Mouse (Mus musculus): ENCODE results near the gene Chga.
A peak's percentile ranks its signal among the peaks of the same experiment; 100 is the strongest.

Chga gene

DNA sequence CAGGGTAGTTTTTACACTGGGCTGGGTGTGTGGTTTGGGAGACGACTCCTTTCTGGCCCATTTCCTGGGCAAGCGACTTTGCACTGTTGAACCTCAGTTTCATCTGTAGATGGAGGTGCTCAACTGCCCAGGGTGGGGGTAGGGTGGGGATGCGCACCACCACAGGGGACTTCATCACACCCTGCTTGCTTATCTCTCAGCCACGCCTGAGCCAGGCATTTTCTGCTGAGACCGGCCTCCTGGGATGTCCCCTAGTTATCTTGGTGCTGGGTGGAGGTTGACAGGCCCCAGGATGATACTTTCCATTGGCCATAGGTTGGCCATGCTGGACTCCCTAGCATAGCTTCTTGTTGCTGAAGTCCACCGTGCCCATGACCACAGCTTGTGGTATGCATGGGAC lies 10.3 kb downstream of the Chga start:
- DNase-seq, result no peak

DNA sequence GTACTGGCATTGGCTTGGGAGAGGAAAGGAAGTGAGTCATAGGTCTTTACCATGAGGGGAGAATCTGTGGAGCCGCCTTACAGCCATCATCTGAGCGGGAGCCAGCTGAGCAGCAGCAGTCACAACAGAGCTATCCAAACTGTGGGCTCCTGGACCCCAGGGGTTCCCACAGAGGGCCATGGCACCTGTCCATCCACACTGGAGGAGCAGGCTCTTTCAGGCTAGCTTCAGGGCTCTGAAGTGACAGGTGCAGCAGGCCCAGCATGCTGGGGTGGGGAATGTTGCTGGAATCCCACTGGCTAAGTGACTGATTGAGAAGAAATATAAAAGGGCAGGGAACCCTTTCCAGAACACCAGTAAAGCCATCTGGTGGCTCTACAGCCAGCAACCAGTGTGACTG lies 12.2 kb downstream of the Chga start:
- DNase-seq, result no peak

DNA sequence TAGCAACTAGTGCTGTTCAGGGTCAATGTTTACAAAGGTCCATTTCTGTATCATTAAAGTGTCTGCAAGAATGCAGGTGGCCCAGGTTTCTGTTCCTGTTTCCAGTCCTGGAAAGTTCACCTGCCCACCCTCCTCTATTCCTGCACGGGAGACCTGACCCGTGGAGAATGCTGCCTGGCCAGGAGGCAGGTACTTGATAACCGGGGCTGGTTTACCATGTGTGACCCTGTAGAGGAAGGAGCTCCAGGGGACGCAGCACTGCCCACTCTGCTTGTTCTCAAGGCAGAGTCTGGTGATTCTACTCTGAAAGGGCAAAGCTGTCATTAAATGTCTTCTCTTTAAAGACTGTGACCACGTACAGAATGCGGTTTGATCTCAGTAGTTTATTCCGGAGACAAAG lies 13.4 kb downstream of the Chga start:
- DNase-seq, result no peak

DNA sequence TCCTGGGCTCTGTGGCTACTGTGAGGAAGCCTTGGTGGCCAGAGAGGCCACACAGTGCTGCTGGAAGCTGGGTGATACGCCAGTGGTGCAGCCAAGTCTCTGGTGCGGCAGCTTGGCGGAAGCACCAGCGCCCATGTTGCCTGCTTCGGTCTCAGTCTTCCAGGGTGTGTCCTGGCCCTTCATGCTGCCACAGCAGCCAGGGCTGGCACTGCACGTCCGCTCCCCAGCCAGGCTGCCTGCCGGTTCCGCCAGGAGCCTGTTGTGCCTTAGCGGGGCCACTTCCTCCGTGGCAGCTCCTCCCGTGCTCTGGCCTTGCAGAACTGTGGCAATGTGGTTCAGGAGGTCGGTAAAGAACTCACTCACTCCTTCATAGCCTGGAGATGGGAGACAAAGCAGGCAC lies 15.3 kb downstream of the Chga start:
- DNase-seq, result no peak

DNA sequence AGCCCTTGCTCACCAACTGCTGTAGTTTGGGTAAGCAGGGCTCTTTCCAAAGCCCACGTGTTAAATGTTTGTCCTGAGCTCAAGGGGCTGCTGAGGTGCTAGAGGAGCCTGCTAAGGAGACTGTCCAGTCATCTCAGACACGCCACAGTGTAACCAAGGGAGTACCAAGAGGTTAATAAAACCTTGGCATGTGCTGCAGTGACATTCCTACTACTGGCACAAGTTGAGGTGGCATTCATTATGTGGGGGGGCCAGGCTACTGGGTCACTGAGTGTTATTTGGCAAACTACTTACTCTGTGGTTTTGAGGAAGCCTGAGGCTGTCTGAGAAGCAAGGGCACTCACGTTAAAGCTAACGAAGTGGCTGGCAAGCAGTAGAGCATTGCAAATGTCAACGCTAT lies 16.0 kb downstream of the Chga start:
- no peak for DNase-seq

DNA sequence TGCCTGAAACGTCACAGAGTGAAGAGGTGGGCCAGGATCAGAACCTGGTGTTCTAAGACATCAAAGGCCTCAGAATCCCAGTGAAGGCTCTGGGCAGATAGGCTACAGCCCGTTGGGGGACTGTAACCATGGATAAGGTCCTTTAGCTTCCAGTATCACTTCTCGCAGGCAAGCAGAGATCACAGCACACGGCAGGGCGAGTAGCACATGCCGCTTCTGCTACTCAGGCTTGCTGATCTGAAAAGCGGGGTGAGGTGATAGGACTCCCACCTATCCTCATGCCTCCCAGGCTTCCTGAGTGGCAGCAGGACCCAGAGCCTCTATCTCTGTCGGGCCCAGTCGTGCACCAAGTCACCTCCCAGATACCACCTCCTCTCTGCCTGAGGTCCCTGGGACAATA lies 16.9 kb downstream of the Chga start:
- DNase-seq, result no peak

DNA sequence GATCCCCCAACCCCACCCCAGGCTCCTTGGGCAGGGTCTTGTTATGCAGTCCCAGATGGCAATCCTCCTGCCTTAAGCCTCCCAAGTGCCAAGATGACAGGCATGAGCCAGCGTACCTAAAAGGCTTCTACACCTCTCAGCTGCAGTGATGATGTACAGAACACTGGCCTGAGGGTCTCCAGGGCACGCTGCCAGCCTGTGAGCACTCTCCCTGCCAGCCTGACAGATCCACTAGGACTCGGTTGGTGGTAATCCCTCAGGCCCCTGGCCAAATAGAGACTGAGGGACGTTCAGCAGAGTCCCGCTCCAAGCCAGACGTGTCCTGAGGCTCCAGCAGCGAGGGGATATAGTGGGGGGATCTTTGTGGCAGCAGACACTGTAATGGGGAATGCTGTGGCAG lies 18.3 kb downstream of the Chga start:
- DNase-seq, result no peak

DNA sequence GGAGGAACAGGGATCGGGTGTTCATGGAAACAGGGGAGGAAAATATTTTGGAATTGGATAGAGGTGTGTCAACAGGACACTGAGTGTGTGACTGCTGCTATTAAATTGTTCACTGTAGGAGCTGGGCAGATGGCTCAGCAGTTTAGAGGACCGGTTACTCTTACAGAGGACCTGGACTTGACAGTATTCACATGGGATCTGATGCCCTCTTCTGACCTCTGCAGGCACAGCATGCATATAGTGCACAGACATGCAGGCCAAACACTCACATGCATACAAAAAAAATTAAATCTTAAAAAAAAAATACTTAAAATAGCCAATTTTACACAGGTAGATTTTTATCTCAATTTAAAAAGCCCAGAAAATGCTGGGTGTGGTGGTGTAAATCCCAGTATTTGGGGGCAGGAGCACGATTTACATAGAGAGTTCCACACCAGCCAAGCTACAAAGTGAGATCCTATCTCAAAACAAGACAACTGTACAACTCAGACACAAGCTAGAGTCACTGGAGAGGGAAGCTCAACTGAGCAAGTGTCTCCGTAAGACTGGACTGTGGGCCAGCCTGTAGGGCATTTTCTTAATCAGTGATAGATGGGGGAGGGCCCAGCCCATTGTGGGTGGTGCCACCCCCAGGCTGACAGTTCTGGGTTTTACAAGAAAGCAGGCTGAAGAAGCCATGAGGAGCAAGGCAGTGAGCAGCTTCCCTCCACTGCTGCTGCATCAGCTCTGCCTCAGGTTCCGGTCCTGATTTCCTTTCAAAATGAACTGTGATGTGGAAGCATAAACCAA lies 21.0 kb downstream of the Chga start:
- DNase-seq, result no peak

DNA sequence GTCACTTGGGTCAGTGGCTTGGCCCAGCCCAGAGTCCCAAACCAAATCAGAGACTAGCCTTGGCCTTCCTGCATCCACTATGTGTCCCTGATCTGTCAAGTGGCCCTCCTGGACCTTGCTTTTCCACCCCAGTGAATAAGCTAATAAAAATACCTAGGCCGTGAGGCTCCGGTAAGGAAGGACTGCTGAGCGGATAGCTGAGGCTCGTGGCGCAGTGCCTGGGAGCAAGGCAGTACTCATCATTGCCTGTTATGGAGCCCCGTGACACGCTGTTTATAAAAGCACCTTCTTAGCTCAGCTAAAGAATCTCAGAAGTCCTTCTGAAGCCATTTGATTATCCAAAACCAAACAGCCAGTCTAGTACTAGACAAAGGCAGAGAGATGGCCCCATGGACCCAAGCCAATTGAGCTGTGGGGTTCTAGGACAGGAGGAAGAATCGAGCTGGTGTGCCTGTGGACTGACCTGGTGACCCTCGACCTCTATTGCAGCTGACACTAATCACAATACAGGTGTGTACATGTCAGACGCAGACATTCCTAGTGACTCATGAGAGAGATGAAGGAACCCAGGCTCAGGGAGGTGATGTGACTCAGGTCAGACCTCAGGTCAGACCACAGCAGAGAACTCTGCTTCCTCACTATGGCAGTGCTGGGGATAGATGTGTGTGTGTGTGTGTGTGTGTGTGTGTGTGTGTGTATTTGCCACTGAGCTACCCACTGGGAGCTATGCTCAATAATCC lies 22.1 kb downstream of the Chga start:
- DNase-seq, result no peak

DNA sequence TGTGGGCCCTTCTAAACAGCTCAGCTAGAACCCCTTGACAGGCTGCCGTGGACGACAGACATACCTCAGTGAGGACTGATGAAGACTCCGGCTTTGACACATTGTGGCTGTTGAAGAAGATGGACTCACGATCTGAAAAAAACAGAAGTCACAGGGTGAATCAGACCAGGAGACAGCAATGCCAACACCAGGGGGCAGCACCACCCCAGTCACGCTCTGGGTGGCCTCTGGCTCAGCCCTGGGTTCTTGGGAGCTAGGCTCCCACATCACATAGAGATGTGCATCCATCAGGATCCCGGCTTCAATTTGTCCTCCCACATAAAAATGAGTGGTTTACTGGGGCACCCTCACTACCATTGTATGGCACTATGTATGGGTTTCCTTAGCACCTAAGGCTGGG lies 24.3 kb downstream of the Chga start:
- DNase-seq, result peak; percentile 76

DNA sequence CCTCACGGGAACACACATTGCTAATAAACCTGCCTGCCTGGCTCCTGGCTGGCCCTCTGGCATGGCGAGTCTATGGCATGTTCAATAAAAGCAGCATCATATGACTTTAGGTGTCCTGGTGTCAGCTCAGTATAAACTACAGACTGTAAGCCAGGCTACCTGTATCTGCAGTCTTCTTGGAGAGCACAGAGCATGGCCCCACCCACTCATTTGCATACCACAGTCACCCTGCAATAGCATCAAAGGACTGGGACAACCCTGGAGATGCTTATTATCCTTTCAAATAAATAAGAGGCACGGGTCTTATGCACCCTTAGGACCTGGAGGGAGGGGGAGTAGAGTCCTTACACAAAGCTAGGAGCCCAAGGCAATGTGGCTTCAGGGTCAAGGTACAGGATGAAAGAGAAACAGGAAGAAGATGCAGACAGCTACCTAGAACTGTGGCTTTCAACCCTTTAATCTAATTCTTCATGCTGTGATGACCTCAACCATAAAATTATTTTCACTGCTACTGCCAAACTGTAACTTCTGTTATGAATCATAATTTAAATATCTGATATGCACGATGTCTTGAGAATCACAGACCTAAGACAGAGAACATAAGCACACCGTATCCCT lies 26.9 kb downstream of the Chga start:
- no peak for DNase-seq

DNA sequence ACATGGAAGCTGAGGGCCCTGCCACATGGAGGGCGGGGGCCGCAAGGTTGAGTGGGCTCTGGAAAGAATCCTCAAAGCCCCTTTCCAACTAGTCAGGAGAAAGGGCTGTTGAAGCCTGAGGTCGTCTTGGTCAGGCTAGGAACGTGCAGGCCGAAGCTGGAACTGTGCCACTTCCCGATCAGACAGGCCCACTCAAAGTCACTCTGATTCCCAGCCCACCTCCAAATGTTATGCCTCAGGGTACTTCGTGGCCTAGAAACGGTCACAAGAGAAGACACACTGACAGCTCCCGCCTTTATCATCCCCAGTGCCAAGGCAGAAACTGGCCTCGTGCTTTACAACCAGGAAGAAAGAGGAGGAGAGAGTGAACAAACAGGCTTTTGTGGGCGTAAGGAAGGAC lies 27.7 kb downstream of the Chga start:
- DNase-seq, result no peak

DNA sequence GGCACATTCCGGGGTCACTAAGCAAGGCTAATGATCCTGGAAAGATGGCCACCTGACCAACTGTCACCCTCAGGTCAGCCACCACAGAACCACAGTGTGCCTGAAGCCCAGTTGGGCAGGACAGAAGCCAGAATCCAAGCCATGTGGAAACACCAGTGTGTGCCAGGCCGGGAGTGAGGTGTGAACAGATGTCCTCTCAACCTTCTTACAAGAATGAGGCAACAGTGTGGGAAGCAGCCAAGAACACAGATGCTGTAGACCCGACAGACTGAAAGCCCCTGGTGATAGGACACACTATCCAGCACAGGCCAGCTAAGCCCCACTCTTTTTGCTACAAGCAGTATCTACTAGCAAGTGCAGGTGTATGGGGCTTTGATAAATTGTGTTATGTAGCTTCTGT lies 30.6 kb downstream of the Chga start:
- DNase-seq, result peak; percentile 54

DNA sequence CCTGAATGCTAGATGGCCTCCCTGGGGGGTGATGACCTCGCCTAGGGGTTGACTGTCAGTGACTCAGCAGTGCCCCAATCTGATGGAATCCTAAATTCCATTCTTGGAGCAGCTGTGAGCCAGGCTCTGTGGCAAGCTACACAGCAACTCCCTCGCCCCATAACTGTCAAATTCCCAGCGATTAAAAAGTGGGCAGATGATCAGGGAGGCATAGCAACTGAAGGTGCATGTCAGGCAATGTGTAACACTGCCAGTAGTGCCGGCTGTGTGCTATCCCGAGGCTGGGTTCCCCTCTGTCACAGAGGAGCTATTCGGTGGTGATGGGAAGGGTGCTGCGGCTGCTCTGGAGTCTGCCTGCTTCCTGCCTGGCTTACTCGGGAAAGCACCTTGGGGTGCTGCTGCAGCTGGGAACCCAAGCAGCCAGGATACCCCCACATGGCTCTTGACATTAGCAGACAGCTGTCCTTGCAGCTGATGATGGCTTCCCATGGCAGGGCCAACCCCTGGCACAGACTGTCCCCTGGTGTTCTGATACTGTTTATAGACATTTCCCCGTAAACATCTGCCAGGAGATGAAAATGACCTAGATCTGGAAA lies 31.6 kb downstream of the Chga start:
- peak; percentile 33 for DNase-seq

DNA sequence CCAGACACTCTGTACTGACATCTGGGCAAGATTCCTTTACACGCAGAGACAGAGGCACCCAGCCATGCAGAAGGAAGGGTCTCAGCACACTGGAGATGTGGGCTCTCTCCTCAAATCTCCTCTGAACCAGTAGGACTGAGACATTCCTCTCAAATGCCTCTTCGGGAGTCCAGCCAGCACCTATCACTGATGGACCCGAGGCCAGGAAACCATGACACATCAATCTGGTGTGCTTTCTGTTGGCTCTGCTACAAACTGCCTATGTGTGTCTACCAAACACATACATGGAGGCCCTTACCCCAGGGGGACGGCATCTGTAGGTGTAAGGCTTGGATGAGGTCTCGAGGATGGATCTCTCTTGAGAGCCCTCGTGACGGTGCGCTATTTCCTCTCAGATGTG lies 32.3 kb downstream of the Chga start:
- no peak for DNase-seq

DNA sequence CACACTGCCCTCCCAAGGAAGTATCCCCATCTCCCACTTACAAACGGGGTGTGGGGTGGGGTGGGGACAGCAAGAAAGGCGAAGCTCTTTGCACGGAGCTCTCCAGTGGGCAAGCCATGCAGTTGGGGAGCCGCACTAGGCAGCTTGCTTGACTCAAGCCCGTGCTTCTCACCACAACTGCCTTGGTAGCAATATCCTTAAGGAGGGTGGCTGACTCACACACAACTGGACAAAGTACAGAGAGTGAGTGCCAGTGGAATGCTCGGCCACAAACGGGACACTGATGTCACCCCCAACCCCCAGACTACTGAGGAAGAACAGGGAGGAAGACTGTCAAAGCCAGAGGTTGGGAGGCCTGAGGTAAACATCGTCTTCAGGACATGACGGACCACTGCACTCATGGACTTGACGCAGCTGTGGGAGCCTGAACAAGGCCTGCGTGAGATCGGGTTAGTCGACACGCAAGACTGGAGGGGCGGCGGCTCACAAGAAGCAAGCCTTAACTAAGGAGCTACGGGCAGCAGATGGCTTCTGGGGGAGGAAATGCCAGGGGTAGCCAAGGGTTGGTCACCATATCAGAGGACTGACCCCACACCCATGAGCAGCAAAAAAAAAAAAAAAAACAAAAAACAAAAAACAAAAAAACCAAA lies 36.1 kb downstream of the Chga start:
- DNase-seq, result no peak

DNA sequence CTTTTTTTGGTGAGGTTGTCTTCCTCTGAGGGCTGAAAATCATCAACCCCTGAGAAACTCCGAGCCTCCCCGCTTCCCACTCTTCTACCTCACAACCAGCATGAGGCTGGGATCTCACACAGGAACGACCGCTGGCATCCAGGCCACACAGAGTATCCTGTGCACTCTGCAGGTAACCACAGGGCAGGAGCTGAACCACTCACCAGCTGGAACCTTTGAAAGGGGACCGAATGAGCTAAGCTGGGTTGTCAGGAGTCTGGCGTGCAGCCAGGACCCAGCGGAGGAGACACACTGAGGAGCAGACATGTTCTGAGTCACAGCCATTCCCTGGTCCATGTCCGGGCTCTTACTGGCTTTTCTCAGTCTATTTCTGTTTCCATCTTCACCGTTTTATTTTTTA lies 38.9 kb downstream of the Chga start:
- peak; percentile 69 for DNase-seq

DNA sequence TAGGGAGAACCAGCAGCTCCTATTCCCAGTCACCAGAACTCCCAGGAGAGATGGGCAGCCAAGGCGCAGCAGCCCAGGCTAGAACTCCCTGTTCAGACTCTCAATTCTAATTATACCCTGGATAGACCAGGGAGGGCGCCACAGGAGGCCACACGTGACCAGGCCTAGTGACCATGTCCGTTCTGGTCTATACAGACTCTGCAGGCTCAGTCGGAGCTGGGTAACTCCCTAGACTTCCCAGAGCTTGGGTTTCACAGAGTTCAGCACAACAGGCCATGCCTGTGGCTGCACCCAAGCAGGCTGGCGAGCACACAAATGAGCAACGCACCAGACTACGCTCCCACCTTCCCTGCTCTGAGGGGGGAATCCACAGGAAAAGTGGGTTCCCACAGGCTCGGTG lies 39.9 kb downstream of the Chga start:
- DNase-seq, result no peak

DNA sequence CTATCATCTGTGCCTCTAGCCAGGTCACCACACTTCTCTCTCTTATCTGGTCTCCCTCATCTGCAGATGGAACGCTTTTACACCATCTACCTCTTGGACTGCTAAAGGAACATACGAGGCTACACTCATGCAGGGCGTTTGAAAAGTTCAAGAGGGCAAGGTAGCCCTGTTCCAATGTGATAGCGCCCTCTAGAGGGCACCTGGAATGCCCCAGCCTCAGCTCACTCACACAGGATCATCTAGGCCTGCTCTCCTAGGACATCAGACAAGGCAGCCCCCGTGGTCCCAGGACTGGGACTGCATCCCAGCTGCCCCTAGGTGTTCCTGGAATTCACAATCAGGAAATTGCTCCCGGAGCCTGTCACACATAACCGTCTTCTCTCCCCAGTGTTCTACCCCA lies 41.6 kb downstream of the Chga start:
- no peak for DNase-seq

DNA sequence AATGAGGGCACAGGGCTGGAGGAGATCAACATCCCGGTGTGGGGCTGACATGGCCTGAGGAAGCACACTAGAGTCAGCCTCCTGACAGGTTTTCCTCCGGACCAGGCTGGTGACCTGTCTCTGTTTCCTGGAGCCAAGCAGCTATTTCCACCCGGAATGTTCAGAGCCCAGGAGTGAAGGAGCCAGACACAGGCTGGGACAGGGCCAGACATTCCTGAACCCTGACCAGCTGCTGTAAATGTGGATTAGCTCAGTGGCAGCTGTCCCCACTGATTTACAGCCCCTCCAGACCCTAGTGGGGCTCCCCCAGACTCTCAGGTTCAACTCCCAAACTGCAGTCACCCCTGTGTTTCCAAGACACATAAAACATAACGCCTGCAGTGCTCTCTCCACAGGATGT lies 42.7 kb downstream of the Chga start:
- DNase-seq, result no peak

DNA sequence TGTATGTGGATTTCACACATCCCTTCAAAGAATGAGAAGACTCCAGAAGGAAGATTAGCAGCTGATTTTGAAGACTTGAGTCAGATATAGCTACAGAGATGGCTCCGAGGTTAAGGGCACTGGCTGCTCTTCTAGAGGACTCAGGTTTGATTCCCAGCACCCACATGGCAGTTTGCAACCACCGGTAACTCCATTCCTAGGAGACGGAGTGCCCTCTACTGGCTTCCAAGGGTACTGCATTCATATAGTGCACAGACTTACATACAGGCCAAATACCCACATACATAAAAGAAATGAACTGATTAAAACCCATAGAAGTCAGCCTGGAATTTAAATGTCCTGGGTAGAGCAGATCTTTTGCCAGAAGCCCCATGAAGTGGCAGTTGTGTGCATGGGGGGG lies 43.8 kb downstream of the Chga start:
- DNase-seq, result no peak

DNA sequence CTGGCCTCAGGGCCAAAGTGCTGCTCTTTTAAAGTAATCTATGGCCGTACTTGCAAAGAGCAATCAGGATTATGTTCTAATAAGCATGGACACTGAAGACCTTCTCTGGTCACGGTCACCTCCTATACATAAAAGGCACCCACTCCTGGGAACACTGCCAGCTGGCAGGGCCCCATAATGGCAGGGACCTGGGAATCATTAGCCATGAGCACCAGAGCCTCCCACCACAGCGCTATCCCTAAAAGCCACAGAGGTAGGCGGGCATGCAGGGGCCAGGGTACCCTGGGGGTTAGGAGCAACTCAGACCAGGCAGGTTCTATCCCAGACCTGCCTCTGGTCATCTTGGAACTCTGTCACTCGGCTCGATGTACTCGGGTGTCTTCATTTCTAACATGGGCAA lies 45.0 kb downstream of the Chga start:
- DNase-seq, result no peak

DNA sequence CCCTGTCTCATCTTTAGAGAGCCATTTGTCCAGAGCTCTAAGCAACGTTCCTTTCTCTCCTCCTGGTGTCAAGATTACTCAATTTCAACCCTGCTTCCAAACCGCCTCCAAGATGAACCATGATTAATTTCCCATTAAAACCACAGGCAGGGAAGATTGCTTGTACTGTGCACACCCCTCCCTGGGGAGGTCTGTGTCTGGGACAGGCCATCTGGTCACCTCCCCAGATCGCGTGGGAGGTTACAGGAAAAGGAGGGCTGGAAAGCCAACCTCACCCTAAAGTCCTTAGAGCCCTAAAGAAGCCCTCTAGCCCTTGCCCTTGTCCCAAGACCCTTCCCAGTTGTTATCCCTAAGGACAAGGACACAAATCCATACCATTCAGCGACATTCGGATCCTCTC lies 45.6 kb downstream of the Chga start:
- DNase-seq, result no peak
